Mouse (Mus musculus) heart, postnatal 0 days (tissue): Measurements from ENCODE around the gene Phldb1.

Source experiments
- CTCF ChIP-seq: IDR thresholded peaks from 2 replicates; pipeline ENCODE4 v1.5.1; 2016; ENCODE audit warnings: antibody characterized with exemption, control low read depth, low read depth
- EP300 ChIP-seq: IDR thresholded peaks from 2 replicates; pipeline ENCODE4 v1.6.1; 2016; ENCODE audit warnings: antibody characterized with exemption, low read depth

DNA sequence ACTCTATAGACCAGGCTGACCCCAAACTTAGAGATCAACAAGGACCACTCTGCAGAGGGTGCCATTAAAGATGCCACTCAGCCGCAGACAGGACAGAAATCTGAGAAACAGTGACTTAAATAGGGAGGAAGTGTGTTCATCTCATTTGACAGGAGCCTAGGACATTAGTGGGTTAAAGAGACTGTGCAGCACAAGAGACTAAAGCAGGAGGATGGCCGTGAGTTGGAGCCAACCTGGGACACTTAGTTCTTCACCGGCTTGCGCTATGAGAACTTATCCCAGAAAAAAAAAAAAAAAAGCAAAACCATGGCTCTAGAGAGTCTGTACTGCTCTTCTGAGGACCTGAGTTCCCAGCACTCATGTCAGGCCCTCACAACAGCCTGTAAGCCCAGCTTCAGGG, 87.3 kb downstream of the Phldb1 start:
- TF ChIP-seq CTCF (no peak), EP300 (no peak)
